24 mouse cellular contexts compared by ENCODE assay signal in the genomic region with DNA sequence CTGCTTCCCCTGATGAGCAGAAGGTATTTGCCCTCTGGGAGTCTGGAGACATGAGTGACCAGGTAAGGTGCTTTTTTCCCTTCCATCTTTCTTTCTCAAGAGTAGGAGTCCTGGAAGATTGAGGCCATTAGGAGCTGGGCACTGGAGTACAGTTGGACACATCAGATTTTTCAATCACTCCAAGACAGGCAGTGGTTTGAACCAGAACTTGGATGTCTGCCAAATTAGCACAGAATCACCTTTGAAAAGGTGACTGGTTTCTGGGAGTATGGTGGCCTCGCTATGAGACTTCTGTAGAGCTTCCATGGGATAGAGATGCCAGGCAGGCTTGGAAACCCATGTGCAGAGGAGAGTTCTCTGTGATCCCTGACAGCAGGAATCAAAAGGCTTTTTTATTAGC. TPM values are rescaled to one million over a fixed set of nuclear protein-coding genes. Genes with fewer than 3 reads are reported as not detected.
"Had no signal": no experiment of that assay in that cellular context is flagged by ENCODE, and none has a peak within 500 bp of the region (broad histone marks: within the 10 kb centered on the region; RNA-seq: fewer than 3 reads in every experiment).

No protein-coding gene starts in this region.

- H3K9ac ChIP-seq: liver, embryonic 14.5 days; liver, postnatal 0 days; lung, embryonic 15.5 days; midbrain, embryonic 12.5 days; midbrain, embryonic 15.5 days; neural tube, embryonic 12.5 days; neural tube, embryonic 15.5 days had no signal

- H3K4me3 ChIP-seq: layer of hippocampus, adult 2 months; lung, embryonic 15.5 days; midbrain, embryonic 12.5 days; midbrain, embryonic 15.5 days; neural tube, embryonic 12.5 days; neural tube, embryonic 15.5 days had no signal

- H3K27me3 ChIP-seq: lung, embryonic 15.5 days; midbrain, embryonic 12.5 days; midbrain, embryonic 15.5 days; neural tube, embryonic 12.5 days; neural tube, embryonic 15.5 days had no signal

- DNase-seq: layer of hippocampus, adult 9-11 months; liver, postnatal 0 days; lung, postnatal 10 days; lung, postnatal 4 days; right cerebral cortex, adult 18-20 months; right cerebral cortex, postnatal 14 days; right cerebral cortex, postnatal 4 days; thymus, adult 2 months; thymus, postnatal 14 days; thymus, postnatal 4 days had no signal

- H3K4me1 ChIP-seq: lung, embryonic 15.5 days; midbrain, embryonic 12.5 days; midbrain, embryonic 15.5 days; neural tube, embryonic 12.5 days; neural tube, embryonic 15.5 days had no signal

- ATAC-seq: hindbrain, postnatal 0 days; inflammation-experienced regulatory T-cells, adult 6 months; intestine, embryonic 16.5 days; liver, postnatal 0 days; midbrain, embryonic 15.5 days had no signal

- H3K9me3 ChIP-seq: lung, embryonic 15.5 days; midbrain, embryonic 12.5 days; midbrain, embryonic 15.5 days; neural tube, embryonic 12.5 days; neural tube, embryonic 15.5 days had no signal

- H3K27ac ChIP-seq: hindbrain, postnatal 0 days; liver, embryonic 14.5 days; lung, embryonic 15.5 days; midbrain, embryonic 12.5 days; midbrain, embryonic 15.5 days; neural tube, embryonic 12.5 days; neural tube, embryonic 15.5 days; stomach, postnatal 0 days had no signal

- H3K4me2 ChIP-seq: liver, embryonic 11.5 days; lung, embryonic 15.5 days; midbrain, embryonic 12.5 days; midbrain, embryonic 15.5 days; neural tube, embryonic 12.5 days; neural tube, embryonic 15.5 days had no signal

RNA-seq across cellular contexts. Expression of a gene that starts 39.8 kb away (rescaled TPM):
- total RNA-seq: megakaryocyte progenitor cell, adult 5-6 weeks had no signal
- polyA plus RNA-seq: inflammation-experienced regulatory T-cells, adult 6 months; liver, postnatal 0 days; stomach, embryonic 14.5 days had no signal
